Mouse (Mus musculus) thymus, adult 2 months (tissue): ENCODE data around the gene Gm45261. TPM values are rescaled to one million over a fixed set of nuclear protein-coding genes. Genes with fewer than 3 reads are reported as not detected.

Experiments
- DNase-seq: peaks from one replicate; pipeline ENCODE4 v3.0.0; 2021
- H3K27ac ChIP-seq: fragments of 200-500 bp; 2 replicates; pipeline ENCODE4 v1.5.1; 2012; ENCODE audit warnings: low read length, control low read depth; ENCODE audit not compliant: control insufficient read depth, insufficient read depth
- H3K27me3 ChIP-seq: fragments of 200-500 bp; 2 replicates; pipeline ENCODE4 v1.6.1; 2012; ENCODE audit warnings: mild to moderate bottlenecking, low read length, moderate library complexity, mixed read lengths; ENCODE audit not compliant: control insufficient read depth, insufficient read depth
- H3K36me3 ChIP-seq: fragments of 200-500 bp; 2 replicates; pipeline ENCODE4 v1.6.1; 2012; ENCODE audit warnings: mild to moderate bottlenecking, low read length, moderate library complexity; ENCODE audit not compliant: control insufficient read depth, insufficient read depth
- H3K4me1 ChIP-seq: fragments of 200-500 bp; replicated peaks from 2 replicates; pipeline ENCODE4 v1.6.1; 2012; ENCODE audit warnings: low read length; ENCODE audit not compliant: control insufficient read depth, insufficient read depth
- H3K4me3 ChIP-seq: fragments of 200-500 bp; 2 replicates; pipeline ENCODE4 v1.5.1; 2012; ENCODE audit warnings: mild to moderate bottlenecking, low read length, control low read depth, moderate library complexity; ENCODE audit not compliant: control insufficient read depth, insufficient read depth
- CTCF ChIP-seq: fragments of 200-500 bp; IDR thresholded peaks from 2 replicates; pipeline ENCODE4 v1.5.1; 2012; ENCODE audit warnings: mild to moderate bottlenecking, control low read depth, low read length, moderate library complexity, borderline replicate concordance; ENCODE audit not compliant: control insufficient read depth, poor library complexity, insufficient read depth; ENCODE audit errors: extremely low read depth
- POLR2A ChIP-seq: fragments of 200-500 bp; IDR thresholded peaks from 2 replicates; pipeline ENCODE4 v1.6.1; 2012; ENCODE audit warnings: mild to moderate bottlenecking, low read length, control low read depth, moderate library complexity; ENCODE audit not compliant: control insufficient read depth, poor library complexity, insufficient read depth; ENCODE audit errors: extremely low read depth
- WGBS: fragments of 180-500 bp; shearing (Covaris S2); methylation state at CpG from one replicate; pipeline ENCODE4 v1.1.7; 2018; 5-methylcytosine and 5-hydroxymethylcytosine counted together
- polyA plus RNA-seq: library from polyadenylated mRNA; depleted of rRNA; stranded (reverse); fragments of >200 nt; gene quantifications from 2 replicates; pipeline ENCODE4 v1.2.3, GENCODE M21; 2012

Gene Gm45261
- polyA plus RNA-seq, 1 experiment, result not detected

- 19% methylated on average over 5 of the region's 5 CpGs for WGBS
- no peak overlapping the region for H3K27ac ChIP-seq
- no peak for DNase-seq
- H3K4me1 ChIP-seq, result peaks cover 11% of the 10 kb centered on the region
- H3K27me3 ChIP-seq, result no peaks in the 10 kb centered on the region
- no peaks in the 10 kb centered on the region for H3K36me3 ChIP-seq
- no peak for TF ChIP-seq CTCF
- no peak for TF ChIP-seq POLR2A
- no peak overlapping the region for H3K4me3 ChIP-seq
Measured at GRCm38 (mm10) chr1:80416329-80416728, 44.9 kb downstream of the Gm45261 start.

DNA sequence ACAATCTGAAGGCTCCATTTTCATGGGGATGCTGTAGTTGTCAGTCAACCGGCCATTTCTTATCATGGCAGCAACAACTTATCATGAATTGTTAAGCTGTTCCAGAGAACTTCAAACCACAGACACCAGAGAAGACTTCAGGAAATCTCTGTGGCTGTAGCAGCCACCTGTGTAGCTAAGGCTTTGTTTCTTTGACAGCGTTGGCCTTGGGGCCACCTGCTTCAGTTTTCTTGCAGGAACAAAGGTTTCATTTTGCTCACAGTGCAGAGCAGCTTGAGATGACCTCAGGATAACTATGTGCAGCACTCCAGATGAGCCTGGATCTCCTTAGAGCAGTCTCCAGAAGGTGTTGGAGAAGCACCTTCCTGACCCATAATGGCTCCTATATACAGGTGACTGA, 48.7 kb downstream of the Gm45261 start:
- TF ChIP-seq CTCF (no peak), POLR2A (no peak)
- 5% methylated on average over 2 of the region's 2 CpGs for WGBS
- peaks cover 20% of the 10 kb centered on the region for H3K4me1 ChIP-seq
- H3K36me3 ChIP-seq, result no peaks in the 10 kb centered on the region
- no peaks in the 10 kb centered on the region for H3K27me3 ChIP-seq
- peak; percentile 45 for DNase-seq
- H3K27ac ChIP-seq, result peak overlapping the region; percentile 51
- H3K4me3 ChIP-seq, result no peak overlapping the region

DNA sequence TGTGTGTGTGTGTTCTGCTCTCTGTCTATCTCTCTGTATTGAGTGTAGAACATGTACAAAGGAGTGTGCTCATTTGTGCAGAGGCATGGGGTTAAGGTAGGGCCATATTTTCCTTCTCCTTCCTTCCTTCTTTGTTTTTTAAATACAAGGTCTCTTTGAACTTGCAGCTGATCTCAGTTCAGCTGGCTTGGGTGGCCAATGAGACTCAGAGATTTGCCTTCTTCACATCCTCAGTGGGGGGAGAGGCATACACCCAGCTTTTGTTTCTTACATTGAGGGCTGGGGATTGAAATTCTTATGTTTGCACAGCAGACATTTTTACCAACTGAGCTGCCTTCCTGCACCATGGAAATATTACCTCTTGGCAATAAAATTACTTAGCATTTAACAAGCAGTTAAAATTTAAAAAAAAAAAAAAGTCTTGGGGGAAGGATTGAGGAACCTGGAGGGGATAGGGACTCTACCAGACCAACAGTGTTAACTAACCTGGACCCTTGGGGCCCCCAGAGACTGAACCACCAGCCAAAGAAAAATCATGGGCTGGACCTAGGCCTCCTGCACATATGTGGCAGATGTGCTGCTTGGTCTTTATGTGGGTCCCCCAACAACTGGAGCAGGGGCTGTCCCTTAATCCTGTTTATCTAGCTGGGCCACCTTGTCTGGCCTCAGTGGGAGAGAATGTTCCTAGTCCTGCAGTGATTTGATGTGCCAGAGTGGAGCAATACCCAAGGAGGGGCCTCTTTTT, 50.8 kb downstream of the Gm45261 start:
- no peak for TF ChIP-seq POLR2A
- TF ChIP-seq CTCF, result no peak
- peak; percentile 28 for DNase-seq
- Histone ChIP-seq H3K27me3 (no peaks in the 10 kb centered on the region), H3K4me1 (peaks cover 20% of the 10 kb centered on the region), H3K27ac (peak overlapping the region; percentile 84), H3K4me3 (no peak overlapping the region), H3K36me3 (no peaks in the 10 kb centered on the region)

GRCm38 (mm10) chr1:80409467-80410105, 51.7 kb downstream of the Gm45261 start:
- H3K27ac ChIP-seq, result no peak overlapping the region
- H3K27me3 ChIP-seq, result no peaks in the 10 kb centered on the region
- peaks cover 20% of the 10 kb centered on the region for H3K4me1 ChIP-seq
- TF ChIP-seq POLR2A, result no peak
- TF ChIP-seq CTCF, result no peak
- H3K36me3 ChIP-seq, result no peaks in the 10 kb centered on the region
- WGBS, result 34% methylated on average over 6 of the region's 6 CpGs
- DNase-seq, result no peak
- no peak overlapping the region for H3K4me3 ChIP-seq

DNA sequence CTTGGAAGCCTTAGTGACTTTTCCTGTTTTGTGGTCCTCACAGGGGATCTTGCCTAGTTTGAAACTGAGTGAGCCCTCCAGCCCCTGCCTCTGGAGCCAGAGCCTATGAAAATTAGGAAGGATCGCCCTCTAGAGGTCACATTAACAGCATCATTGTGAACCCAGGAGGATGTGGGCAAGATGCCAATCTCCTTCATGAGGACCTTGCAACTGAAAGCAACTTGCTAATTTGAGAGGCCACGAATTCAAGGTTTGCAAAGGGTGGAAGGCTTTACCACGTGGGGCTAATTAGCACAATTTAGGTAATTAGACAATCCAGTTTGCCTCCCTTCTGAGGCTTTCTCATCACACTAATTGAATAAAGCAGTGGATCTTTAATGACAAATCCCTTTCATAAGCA, 52.7 kb downstream of the Gm45261 start:
- Histone ChIP-seq H3K27ac (no peak overlapping the region), H3K4me1 (peaks cover 20% of the 10 kb centered on the region), H3K27me3 (no peaks in the 10 kb centered on the region), H3K36me3 (no peaks in the 10 kb centered on the region), H3K4me3 (no peak overlapping the region)
- TF ChIP-seq CTCF (no peak), POLR2A (no peak)
- WGBS, result 0% methylated on average over 3 of the region's 3 CpGs
- DNase-seq, result peak; percentile 71

GRCm38 (mm10) chr1:80404196-80404595, 57.1 kb downstream of the Gm45261 start:
- TF ChIP-seq CTCF, result no peak
- TF ChIP-seq POLR2A, result no peak
- WGBS, result 39% methylated on average over 3 of the region's 3 CpGs
- H3K36me3 ChIP-seq, result no peaks in the 10 kb centered on the region
- no peak for DNase-seq
- no peak overlapping the region for H3K27ac ChIP-seq
- H3K4me1 ChIP-seq, result 0 out of 2 replicates have a peak, but pooled peaks cover 2% of the 10 kb centered on the region
- H3K4me3 ChIP-seq, result no peak overlapping the region
- H3K27me3 ChIP-seq, result no peaks in the 10 kb centered on the region

DNA sequence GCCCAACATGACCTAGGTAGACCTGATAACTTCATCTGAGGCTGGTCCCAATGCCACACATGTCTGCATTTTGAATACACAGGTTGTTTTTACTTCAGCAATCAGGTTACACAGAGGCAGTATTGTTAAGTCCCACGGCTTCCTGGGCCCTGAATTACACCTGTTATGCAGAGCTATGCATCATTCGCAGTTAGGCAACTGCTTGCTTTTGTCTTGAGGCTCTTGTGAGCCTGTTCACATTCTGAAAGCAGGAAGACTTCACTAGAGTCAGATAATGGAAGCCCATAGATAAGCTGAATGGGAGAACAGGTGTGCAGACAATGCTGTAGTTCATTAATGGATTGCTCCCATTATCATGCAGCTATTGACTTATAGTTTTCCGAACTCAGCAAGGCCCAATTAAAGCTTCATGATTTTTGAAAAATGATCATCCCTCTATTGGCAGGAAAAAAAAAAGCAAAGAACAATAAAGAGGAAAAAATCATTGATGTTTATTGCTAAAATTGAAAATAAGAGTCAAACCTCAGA, 57.8 kb downstream of the Gm45261 start:
- Histone ChIP-seq H3K36me3 (no peaks in the 10 kb centered on the region), H3K4me3 (no peak overlapping the region), H3K27ac (no peak overlapping the region), H3K4me1 (no peaks in the 10 kb centered on the region), H3K27me3 (no peaks in the 10 kb centered on the region)
- no peak for DNase-seq
- TF ChIP-seq POLR2A, result no peak
- no peak for TF ChIP-seq CTCF
- 87% methylated on average over 3 of the region's 3 CpGs for WGBS
